Mouse (Mus musculus) C2C12 (cell line): ENCODE results near the gene Snrnp48. TPM values are rescaled to one million over a fixed set of nuclear protein-coding genes. Genes with fewer than 3 reads are reported as not detected.

Experiments used
- H3K27me3 ChIP-seq: one replicate; pipeline ENCODE4 v1.6.1; 2011; ENCODE audit not compliant: control insufficient read depth, insufficient read depth, insufficient read length
- H3K36me3 ChIP-seq: one replicate; pipeline ENCODE4 v1.6.1; 2011; ENCODE audit not compliant: control insufficient read depth, insufficient read depth
- H3K4me3 ChIP-seq: one replicate; pipeline ENCODE4 v1.5.1; 2011; ENCODE audit warnings: mild to moderate bottlenecking, control low read depth; ENCODE audit not compliant: poor library complexity, insufficient read depth, severe bottlenecking
- H3K79me2 ChIP-seq: one replicate; pipeline ENCODE4 v1.6.1; 2011; ENCODE audit not compliant: control insufficient read depth, insufficient read depth
- H3K79me3 ChIP-seq: one replicate; pipeline ENCODE4 v1.6.1; 2011; ENCODE audit warnings: low read depth, control low read depth
- H3ac ChIP-seq: one replicate; pipeline ENCODE3; 2011; ENCODE audit warnings: low read depth; ENCODE audit not compliant: control insufficient read depth, insufficient read length
- CEBPB ChIP-seq: IDR thresholded peaks from one replicate; pipeline ENCODE4 v1.6.1; 2011; ENCODE audit warnings: low read depth, mild to moderate bottlenecking, control low read depth, moderate library complexity
- CTCF ChIP-seq: IDR thresholded peaks from one replicate; pipeline ENCODE4 v1.5.1; 2011; ENCODE audit not compliant: control insufficient read depth, insufficient read depth, insufficient read length
- MYOD1 ChIP-seq: IDR thresholded peaks from one replicate; pipeline ENCODE4 v1.6.1; 2011; ENCODE audit warnings: low read depth; ENCODE audit not compliant: control insufficient read depth, insufficient read length
- MYOG ChIP-seq: IDR thresholded peaks from one replicate; pipeline ENCODE4 v1.6.1; 2011; ENCODE audit not compliant: control insufficient read depth, insufficient read length; ENCODE audit errors: extremely low read depth
- polyA plus RNA-seq: library from polyadenylated mRNA; unstranded; fragments of >200 nt; fragmentation: generic; extraction: Trizol; gene quantifications from one replicate; pipeline ENCODE4 v1.2.1, GENCODE M21; 2012; ENCODE audit warnings: missing spikeins

Gene Snrnp48
- polyA plus RNA-seq, 1 experiment = 10.2 TPM

- Histone ChIP-seq H3K36me3 (no peaks in the 10 kb centered on the region), H3K79me3 (no peaks in the 10 kb centered on the region)
- TF ChIP-seq CEBPB (no peak), MYOG (no peak), CTCF (no peak), MYOD1 (no peak)
Observed at GRCm38 (mm10) chr13:38272624-38273023, 67.9 kb downstream of the Snrnp48 start.

More at GRCm38 (mm10) chr13:38272624-38273023, 67.9 kb downstream of the Snrnp48 start:
- H3K79me2 ChIP-seq = no peaks in the 10 kb centered on the region
- H3K4me3 ChIP-seq = no peak overlapping the region
- H3ac ChIP-seq = no peak overlapping the region
- H3K27me3 ChIP-seq = no peaks in the 10 kb centered on the region

Other genes starting within 250 kb of the Snrnp48 start
- 70.7 TPM for gene Ssr1, start 210.7 kb upstream of the Snrnp48 start, polyA plus RNA-seq
- gene Riok1, start 167.9 kb upstream of the Snrnp48 start, polyA plus RNA-seq = 11.8 TPM
- gene Cage1, start 167.9 kb upstream of the Snrnp48 start, polyA plus RNA-seq = 0.09 TPM
- gene Dsp, start 53.6 kb upstream of the Snrnp48 start, polyA plus RNA-seq = not detected
- not detected for gene Bmp6, start 140.2 kb downstream of the Snrnp48 start, polyA plus RNA-seq